Mouse (Mus musculus): ENCODE measurements around the gene Rnf180.

- no peak for TF ChIP-seq CTCF (IDR thresholded peaks at IDR 0.05; ENCODE audit: low read depth, low read length)
- TF ChIP-seq POLR2A (IDR thresholded peaks at IDR 0.05; ENCODE audit: extremely low read depth, insufficient read depth, low read length): no peak
Measured at GRCm38 (mm10) chr13:105188730-105189129, 105.9 kb downstream of the Rnf180 start.
